Mouse (Mus musculus): Measurements from ENCODE around the gene Acsm1.

Acsm1 gene

GRCm38 (mm10) chr7:119670925-119671324 is 64.1 kb downstream of the Acsm1 start:
- no peak for DNase-seq (ENCODE audit: low spot score)

GRCm38 (mm10) chr7:119673465-119673864 is 66.6 kb downstream of the Acsm1 start:
- no peak for DNase-seq (ENCODE audit: low spot score)

- DNase-seq (ENCODE audit: low spot score): no peak
Measured at GRCm38 (mm10) chr7:119680107-119680506, 73.3 kb downstream of the Acsm1 start.

- no peak for DNase-seq (ENCODE audit: low spot score)
Measured at GRCm38 (mm10) chr7:119682699-119683098, 75.9 kb downstream of the Acsm1 start.

- no peak for DNase-seq (ENCODE audit: low spot score)
Measured at GRCm38 (mm10) chr7:119689726-119690125, 82.9 kb downstream of the Acsm1 start, which contains the start of gene Acsm4. Gene Acsm4, plus strand, starts transcription at chr7:119690026.

- DNase-seq (ENCODE audit: low spot score): no peak
Measured at GRCm38 (mm10) chr7:119692302-119692701, 85.5 kb downstream of the Acsm1 start.

- no peak for DNase-seq (ENCODE audit: low spot score)
Measured at GRCm38 (mm10) chr7:119694926-119695325, 88.1 kb downstream of the Acsm1 start.
